Mouse (Mus musculus): ENCODE measurements around the gene Car5a. TPM values are rescaled to one million over a fixed set of nuclear protein-coding genes. Genes with fewer than 3 reads are reported as not detected.

Car5a gene
- total RNA-seq, 4 experiments from 2014 or later: 0.53 TPM; not detected in 3

GRCm38 (mm10) chr8:121955825-121956500 lies 11.3 kb upstream of the Car5a start:
- DNase-seq (ENCODE audit: low spot score in 2 of 2): no peak

- DNase-seq (ENCODE audit: low spot score in 2 of 2): no peak
Observed at GRCm38 (mm10) chr8:121954981-121955555, 10.4 kb upstream of the Car5a start.

- DNase-seq (ENCODE audit: low spot score in 2 of 2): no peak
Observed at GRCm38 (mm10) chr8:121953821-121954545, 9.3 kb upstream of the Car5a start.

- DNase-seq (ENCODE audit: low spot score in 2 of 2): no peak
Observed at GRCm38 (mm10) chr8:121952800-121953199, 8.1 kb upstream of the Car5a start.

GRCm38 (mm10) chr8:121952122-121952521 lies 7.4 kb upstream of the Car5a start:
- no peak for DNase-seq (ENCODE audit: low spot score in 2 of 2)

GRCm38 (mm10) chr8:121951656-121952009 lies 6.9 kb upstream of the Car5a start:
- no peak for DNase-seq (ENCODE audit: low spot score in 2 of 2)

- DNase-seq (ENCODE audit: low spot score in 2 of 2): peak in 1 of 2 experiments; percentile 61
Observed at GRCm38 (mm10) chr8:121950749-121951655, 6.3 kb upstream of the Car5a start.

GRCm38 (mm10) chr8:121949941-121950748 lies 5.4 kb upstream of the Car5a start:
- peak; percentile 96 to 99 for DNase-seq (ENCODE audit: low spot score in 2 of 2)

- no peak for DNase-seq (ENCODE audit: low spot score in 2 of 2)
Observed at GRCm38 (mm10) chr8:121949222-121949800, 4.6 kb upstream of the Car5a start, which contains the start of gene Banp. TSS of gene Banp (plus strand) at chr8:121949750.

- no peak for DNase-seq (ENCODE audit: low spot score in 2 of 2)
Observed at GRCm38 (mm10) chr8:121948321-121949145, 3.8 kb upstream of the Car5a start.

GRCm38 (mm10) chr8:121947753-121948141 lies 3.0 kb upstream of the Car5a start:
- DNase-seq (ENCODE audit: low spot score in 2 of 2): peak in 1 of 2 experiments; percentile 80

GRCm38 (mm10) chr8:121947047-121947752 lies 2.5 kb upstream of the Car5a start:
- DNase-seq (ENCODE audit: low spot score in 2 of 2): no peak

GRCm38 (mm10) chr8:121946351-121946750 lies 1.6 kb upstream of the Car5a start:
- DNase-seq (ENCODE audit: low spot score in 2 of 2): no peak

GRCm38 (mm10) chr8:121943716-121944115 lies 988 bp downstream of the Car5a start:
- no peak for DNase-seq (ENCODE audit: low spot score in 2 of 2)

GRCm38 (mm10) chr8:121943057-121943540 lies 1.6 kb downstream of the Car5a start:
- no peak for DNase-seq (ENCODE audit: low spot score in 2 of 2)

GRCm38 (mm10) chr8:121938732-121939131 lies 6.0 kb downstream of the Car5a start:
- no peak for DNase-seq (ENCODE audit: low spot score in 2 of 2)

- DNase-seq (ENCODE audit: low spot score in 2 of 2): no peak
Observed at GRCm38 (mm10) chr8:121936391-121936790, 8.3 kb downstream of the Car5a start.

Data from left cerebral cortex, adult 8-10 months (tissue).